Mouse (Mus musculus) CD4-positive, CD25-positive, alpha-beta regulatory T cell, adult 4 months (primary cell): ENCODE data around the gene Ankfn1. TPM values are rescaled to one million over a fixed set of nuclear protein-coding genes. Genes with fewer than 3 reads are reported as not detected.

ENCODE experiments used
- ATAC-seq: one replicate; pipeline ENCODE4 v1.8.0; 2017
- polyA plus RNA-seq, 2 experiments: library from polyadenylated mRNA; unstranded; fragments of 100-300 nt; shearing (Covaris generic); gene quantifications; one replicate each; pipeline ENCODE4 v1.2.1; 2017

Ankfn1 gene
- polyA plus RNA-seq, 2 experiments from 2014 or later, result not detected

GRCm38 (mm10) chr11:89455647-89456231 lies 321.7 kb downstream of the Ankfn1 start:
- ATAC-seq, result no peak

- ATAC-seq, result no peak
These were observed 322.8 kb downstream of the Ankfn1 start for GRCm38 (mm10) chr11:89454702-89455101.

GRCm38 (mm10) chr11:89452862-89453261 lies 324.6 kb downstream of the Ankfn1 start:
- ATAC-seq, result no peak

GRCm38 (mm10) chr11:89450406-89450805 lies 327.0 kb downstream of the Ankfn1 start:
- ATAC-seq, result no peak

GRCm38 (mm10) chr11:89448986-89449385 lies 328.5 kb downstream of the Ankfn1 start:
- no peak for ATAC-seq

GRCm38 (mm10) chr11:89447477-89447876 lies 330.0 kb downstream of the Ankfn1 start:
- no peak for ATAC-seq

GRCm38 (mm10) chr11:89440566-89440965 lies 336.9 kb downstream of the Ankfn1 start:
- no peak for ATAC-seq

- ATAC-seq, result no peak
These were observed 353.1 kb downstream of the Ankfn1 start for GRCm38 (mm10) chr11:89424358-89424757.

- no peak for ATAC-seq
These were observed 354.8 kb downstream of the Ankfn1 start for GRCm38 (mm10) chr11:89422637-89423036.

- ATAC-seq, result no peak
These were observed 356.6 kb downstream of the Ankfn1 start for GRCm38 (mm10) chr11:89420767-89421438.

GRCm38 (mm10) chr11:89419863-89420262 lies 357.6 kb downstream of the Ankfn1 start:
- no peak for ATAC-seq

- no peak for ATAC-seq
These were observed 358.8 kb downstream of the Ankfn1 start for GRCm38 (mm10) chr11:89418644-89419043.

- no peak for ATAC-seq
These were observed 360.7 kb downstream of the Ankfn1 start for GRCm38 (mm10) chr11:89416769-89417168.

- no peak for ATAC-seq
These were observed 368.7 kb downstream of the Ankfn1 start for GRCm38 (mm10) chr11:89408774-89409173.

GRCm38 (mm10) chr11:89404489-89404888 lies 373.0 kb downstream of the Ankfn1 start:
- ATAC-seq, result no peak

GRCm38 (mm10) chr11:89403436-89403835 lies 374.0 kb downstream of the Ankfn1 start:
- no peak for ATAC-seq

- no peak for ATAC-seq
These were observed 388.6 kb downstream of the Ankfn1 start for GRCm38 (mm10) chr11:89388851-89389250.

GRCm38 (mm10) chr11:89382634-89383009 lies 394.8 kb downstream of the Ankfn1 start:
- no peak for ATAC-seq

- no peak for ATAC-seq
These were observed 395.4 kb downstream of the Ankfn1 start for GRCm38 (mm10) chr11:89381782-89382633.

- no peak for ATAC-seq
These were observed 406.5 kb downstream of the Ankfn1 start for GRCm38 (mm10) chr11:89370941-89371340.

- ATAC-seq, result no peak
These were observed 407.1 kb downstream of the Ankfn1 start for GRCm38 (mm10) chr11:89370373-89370772.

GRCm38 (mm10) chr11:89363981-89364380 lies 413.5 kb downstream of the Ankfn1 start:
- ATAC-seq, result no peak

GRCm38 (mm10) chr11:89360895-89361294 lies 416.6 kb downstream of the Ankfn1 start:
- ATAC-seq, result no peak

GRCm38 (mm10) chr11:89358546-89358945 lies 418.9 kb downstream of the Ankfn1 start:
- no peak for ATAC-seq
